ENCODE assay signal across 7 mouse cellular contexts in genomic region chr2:181314080-181314810, GRCm38 (mm10). TPM values are rescaled to one million over a fixed set of nuclear protein-coding genes. Genes with fewer than 3 reads are reported as not detected.
DNase-seq lines count a peak whose midpoint lies in the region; ATAC-seq lines count a peak whose summit lies in the region.

Gene Stmn3, minus strand, starts transcription at chr2:181314500.

- H3K4me2 ChIP-seq in forebrain, embryonic 13.5 days = peak within 1 kb of the TSS; percentile 81

- H3K27me3 ChIP-seq in forebrain, embryonic 13.5 days = peaks cover 3% of the 10 kb centered on the region; the same call in 1 of the 2 replicates
- H3K27me3 ChIP-seq in hindbrain, embryonic 10.5 days (ENCODE audit: insufficient read depth, poor library complexity, severe bottlenecking) = peaks cover 65% of the 10 kb centered on the region

- peak; percentile 81 for ATAC-seq in cerebellum, adult (ENCODE audit: insufficient number of reproducible peaks, low FRiP score, low TSS enrichment)
- ATAC-seq in forebrain, embryonic 13.5 days = peak; percentile 92

- peak within 1 kb of the TSS; percentile 93 for H3K27ac ChIP-seq in forebrain, embryonic 13.5 days
- peak within 1 kb of the TSS; percentile 90 for H3K27ac ChIP-seq in hindbrain, embryonic 10.5 days

- peak; percentile 49 to 77 for DNase-seq in adrenal gland, adult (ENCODE audit: inconsistent age in 2 of 2, low spot score in 1 of 2)
- peak; percentile 80 for DNase-seq in hindbrain, embryonic 10.5 days (ENCODE audit: low spot score)
- DNase-seq in layer of hippocampus, postnatal 14 days (ENCODE audit: low spot score in 2 of 2) = peak in 1 of 2 experiments; percentile 71
- peak; percentile 10 for DNase-seq in lung, postnatal 36 days
- peak; percentile 87 to 90 for DNase-seq in right cerebral cortex, postnatal 10 days (ENCODE audit: low spot score in 2 of 2)

- H3K4me3 ChIP-seq in forebrain, embryonic 13.5 days = peak within 1 kb of the TSS; percentile 65
- H3K4me3 ChIP-seq in hindbrain, embryonic 10.5 days = peak within 1 kb of the TSS; percentile 68

- H3K4me1 ChIP-seq in forebrain, embryonic 13.5 days = peaks cover 29% of the 10 kb centered on the region
- peaks cover 25% of the 10 kb centered on the region for H3K4me1 ChIP-seq in hindbrain, embryonic 10.5 days (replicated peaks)

- WGBS in forebrain, embryonic 13.5 days = 4% methylated on average over 20 of the region's 23 CpGs
- 4% methylated on average over 23 of the region's 23 CpGs for WGBS in hindbrain, embryonic 10.5 days

- H3K9ac ChIP-seq in forebrain, embryonic 13.5 days = peak within 1 kb of the TSS; percentile 81

- no peaks in the 10 kb centered on the region for H3K36me3 ChIP-seq in forebrain, embryonic 13.5 days (ENCODE audit: poor library complexity, severe bottlenecking)
- H3K36me3 ChIP-seq in hindbrain, embryonic 10.5 days = no peaks in the 10 kb centered on the region

- H3K9me3 ChIP-seq in forebrain, embryonic 13.5 days (replicated peaks) = no peaks in the 10 kb centered on the region
- H3K9me3 ChIP-seq in hindbrain, embryonic 10.5 days = no peaks in the 10 kb centered on the region

RNA-seq across cellular contexts. Expression of gene Stmn3, which starts in this region (rescaled TPM):
- 651 and 655 TPM in 2 replicates for polyA plus RNA-seq in forebrain, embryonic 13.5 days (2015; fragmentation: Nextera tagmentation; extraction: Ambion mirVana)
- 122 and 329 TPM in 2 replicates for polyA plus RNA-seq in hindbrain, embryonic 10.5 days (2016; fragmentation: Nextera tagmentation; extraction: Ambion mirVana)
- total RNA-seq in layer of hippocampus, postnatal 14 days (2021) = 100 to 1,000 TPM; 793 to 798 TPM
